Mouse (Mus musculus) CH12.LX (cell line): ENCODE results near the gene Cdc14a.
A peak's percentile ranks its signal among the peaks of the same experiment; 100 is the strongest.

ENCODE experiments used
- CTCF ChIP-seq, 2 experiments: IDR thresholded peaks in 1 of 2; conservative IDR thresholded peaks in 1 of 2; 2 replicates each; pipeline ENCODE4 v1.5.1; 2011 to 2012; ENCODE audit warnings: low read depth in 2 of 2, low read length in 2 of 2, improper control_type of control experiment in 1 of 2, inconsistent platforms in 1 of 2, mild to moderate bottlenecking in 1 of 2, moderate library complexity in 1 of 2
- EP300 ChIP-seq: IDR thresholded peaks from 2 replicates; pipeline ENCODE4 v1.6.1; 2011; ENCODE audit warnings: low read length, improper control_type of control experiment
- HCFC1 ChIP-seq: IDR thresholded peaks from 2 replicates; pipeline ENCODE4 v1.6.1; 2012; ENCODE audit warnings: low read depth, mild to moderate bottlenecking, inconsistent platforms, low read length, improper control_type of control experiment
- MAFK ChIP-seq: IDR thresholded peaks from 2 replicates; pipeline ENCODE4 v1.6.1; 2011; ENCODE audit warnings: low read length, improper control_type of control experiment; ENCODE audit not compliant: insufficient replicate concordance
- MEF2A ChIP-seq: IDR thresholded peaks from 2 replicates; pipeline ENCODE4 v1.6.1; 2014; ENCODE audit warnings: low read depth, mild to moderate bottlenecking, inconsistent platforms, low read length, improper control_type of control experiment, borderline replicate concordance
- POLR2A ChIP-seq: IDR thresholded peaks from 2 replicates; pipeline ENCODE4 v1.6.1; 2011; ENCODE audit warnings: low read depth, mild to moderate bottlenecking, improper control_type of control experiment, low read length
- RAD21 ChIP-seq: IDR thresholded peaks from 2 replicates; pipeline ENCODE4 v1.6.1; 2011; ENCODE audit warnings: low read depth, mild to moderate bottlenecking, low read length, improper control_type of control experiment, moderate library complexity
- ZNF384 ChIP-seq: IDR thresholded peaks from 2 replicates; pipeline ENCODE4 v1.6.1; 2012; ENCODE audit warnings: low read depth, low read length, improper control_type of control experiment, inconsistent platforms

DNA sequence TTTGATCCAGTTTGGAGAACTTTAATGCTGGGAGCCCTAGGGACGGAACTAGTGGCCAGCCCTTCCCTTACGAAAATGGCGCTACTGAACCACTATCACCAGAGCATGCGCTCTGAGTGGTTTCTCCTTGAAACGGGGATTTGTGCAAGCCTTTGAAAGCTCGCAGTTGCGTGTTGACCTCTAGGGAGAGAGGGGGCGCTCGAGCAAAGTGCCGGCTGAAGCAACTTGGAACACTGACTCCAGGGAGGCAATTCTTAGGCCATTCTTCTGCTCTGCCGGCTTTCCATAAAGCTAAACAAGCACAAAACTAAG is 1.1 kb upstream of the Cdc14a start:
- no peak for TF ChIP-seq ZNF384
- TF ChIP-seq EP300: no peak
- peak; percentile 83 for TF ChIP-seq POLR2A
- TF ChIP-seq MAFK: no peak
- TF ChIP-seq RAD21: peak; percentile 75
- peak; percentile 24 to 90; a peak in 3 of 4 replicates for TF ChIP-seq CTCF (conservative IDR thresholded peaks at IDR 0.05 in 1 of 2, IDR thresholded peaks at IDR 0.05 in 1 of 2; ENCODE audit: low read depth in 2 of 2, low read length in 2 of 2)
- peak; percentile 58 for TF ChIP-seq HCFC1
- no peak; the same call in 1 of the 2 replicates for TF ChIP-seq MEF2A
